ENCODE assay signal across 7 mouse cellular contexts in the genomic region with DNA sequence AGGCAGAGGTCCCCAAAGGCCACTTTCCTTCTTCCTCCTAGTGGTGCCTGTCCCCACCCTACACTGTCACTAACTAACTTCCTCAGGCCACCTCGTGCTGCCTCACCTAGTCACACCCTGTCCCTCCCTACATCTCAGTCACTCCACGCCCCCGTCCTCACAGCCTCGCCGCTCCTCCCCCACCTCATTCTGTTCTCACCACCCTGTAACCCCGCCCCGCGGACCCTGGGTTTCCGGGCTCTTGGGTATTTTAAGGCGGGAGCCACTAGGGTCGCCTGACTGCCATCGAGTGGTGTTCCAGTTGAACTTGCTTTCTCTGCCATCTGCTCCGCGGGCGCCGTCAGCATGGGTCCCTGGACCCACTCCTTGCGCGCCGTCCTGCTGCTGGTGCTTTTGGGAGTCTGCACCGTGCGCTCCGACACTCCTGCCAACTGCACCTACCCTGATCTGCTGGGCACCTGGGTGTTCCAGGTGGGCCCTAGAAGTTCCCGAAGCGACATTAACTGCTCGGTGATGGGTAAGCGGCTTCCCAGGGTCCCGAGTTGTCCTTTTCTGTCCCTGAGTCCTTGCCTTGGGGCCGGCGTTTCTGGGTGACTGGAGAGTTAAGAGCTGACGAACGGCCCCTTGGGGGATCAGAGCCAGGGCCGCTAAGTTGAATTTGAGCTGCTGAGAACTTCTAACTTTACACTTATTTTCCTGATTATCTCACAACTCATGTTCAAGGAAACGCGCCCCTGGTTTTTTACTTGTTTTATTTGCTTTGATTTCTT. TPM values are rescaled to one million over a fixed set of nuclear protein-coding genes. Genes with fewer than 3 reads are reported as not detected.
DNase-seq lines count a peak whose midpoint lies in the region; ATAC-seq and TF ChIP-seq lines count a peak whose summit lies in the region.

A gene (plus strand): TSS at position 228 of the 770 bp plus-strand sequence.

- DNase-seq in adrenal gland, postnatal 36 days = peak; percentile 40 to 74
- DNase-seq in embryonic facial prominence, embryonic 14.5 days (ENCODE audit: low spot score) = peak; percentile 88
- DNase-seq in heart, adult 2 months = peak; percentile 80 to 90
- DNase-seq in kidney, adult 8-10 months = peak; percentile 72 to 74
- peak; percentile 71 for DNase-seq in midbrain, embryonic 14.5 days
- DNase-seq in spleen, adult 18-20 months = peak; percentile 95 to 97

- 0 out of 2 replicates have a peak, but pooled peaks cover 4% of the 10 kb centered on the region for H3K36me3 ChIP-seq in embryonic facial prominence, embryonic 14.5 days (ENCODE audit: control insufficient read depth, insufficient read depth, low read length)
- H3K36me3 ChIP-seq in heart, adult 2 months (ENCODE audit: control insufficient read depth, insufficient read depth, low read length) = peaks cover 1% of the 10 kb centered on the region; the same call in 1 of the 2 replicates
- no peaks in the 10 kb centered on the region for H3K36me3 ChIP-seq in limb, embryonic 12.5 days
- no peaks in the 10 kb centered on the region for H3K36me3 ChIP-seq in midbrain, embryonic 14.5 days (ENCODE audit: control insufficient read depth, insufficient read depth, low read length)

- H3K9ac ChIP-seq in embryonic facial prominence, embryonic 14.5 days (ENCODE audit: low read depth, low read length) = peak within 1 kb of the TSS; percentile 70
- peak within 1 kb of the TSS; percentile 80 for H3K9ac ChIP-seq in heart, adult 2 months (ENCODE audit: low read depth, low read length)
- peak within 1 kb of the TSS; percentile 67 for H3K9ac ChIP-seq in limb, embryonic 12.5 days (replicated peaks)
- H3K9ac ChIP-seq in midbrain, embryonic 14.5 days (replicated peaks; ENCODE audit: low read length) = peak within 1 kb of the TSS; percentile 50

- no peaks in the 10 kb centered on the region for H3K9me3 ChIP-seq in embryonic facial prominence, embryonic 14.5 days (ENCODE audit: control insufficient read depth, low read length)
- H3K9me3 ChIP-seq in limb, embryonic 12.5 days = no peaks in the 10 kb centered on the region
- no peaks in the 10 kb centered on the region for H3K9me3 ChIP-seq in midbrain, embryonic 14.5 days (ENCODE audit: control insufficient read depth, low read length)

- H3K4me1 ChIP-seq in embryonic facial prominence, embryonic 14.5 days (ENCODE audit: control insufficient read depth, insufficient read depth, low read length) = no peaks in the 10 kb centered on the region
- H3K4me1 ChIP-seq in heart, adult 2 months (ENCODE audit: control insufficient read depth, insufficient read depth, low read length) = peaks cover 2% of the 10 kb centered on the region
- 0 out of 2 replicates have a peak, but pooled peaks cover 5% of the 10 kb centered on the region for H3K4me1 ChIP-seq in limb, embryonic 12.5 days (replicated peaks)
- peaks cover 8% of the 10 kb centered on the region; the same call in 1 of the 2 replicates for H3K4me1 ChIP-seq in midbrain, embryonic 14.5 days (ENCODE audit: control insufficient read depth, insufficient read depth, low read length)

- H3K79me2 ChIP-seq in heart, adult 2 months (replicated peaks; ENCODE audit: control insufficient read depth, insufficient read depth, low read length) = no peaks in the 10 kb centered on the region

- no peaks in the 10 kb centered on the region for H3K27me3 ChIP-seq in embryonic facial prominence, embryonic 14.5 days (replicated peaks; ENCODE audit: control insufficient read depth, insufficient read depth, low read length)
- H3K27me3 ChIP-seq in heart, adult 2 months (ENCODE audit: control insufficient read depth, insufficient read depth, low read length) = no peaks in the 10 kb centered on the region
- 0 out of 2 replicates have a peak, but pooled peaks cover 3% of the 10 kb centered on the region for H3K27me3 ChIP-seq in limb, embryonic 12.5 days
- H3K27me3 ChIP-seq in midbrain, embryonic 14.5 days (ENCODE audit: control insufficient read depth, insufficient read depth, low read length) = no peaks in the 10 kb centered on the region

- peak within 1 kb of the TSS; percentile 57 for H3K4me3 ChIP-seq in embryonic facial prominence, embryonic 14.5 days (ENCODE audit: low read depth, low read length)
- H3K4me3 ChIP-seq in heart, adult 2 months = peak within 1 kb of the TSS; percentile 63
- peak within 1 kb of the TSS; percentile 56 for H3K4me3 ChIP-seq in limb, embryonic 12.5 days (replicated peaks)
- H3K4me3 ChIP-seq in midbrain, embryonic 14.5 days (replicated peaks; ENCODE audit: low read depth, low read length) = peak within 1 kb of the TSS; percentile 41

- intact Hi-C loops in heart, adult 2 months (cut with DNase I) = no loop called here

- ATAC-seq in embryonic facial prominence, embryonic 14.5 days (ENCODE audit: low read depth) = peak; percentile 94
- peak; percentile 86 for ATAC-seq in limb, embryonic 12.5 days (ENCODE audit: insufficient number of reproducible peaks, insufficient read depth, low FRiP score, low TSS enrichment, low read depth)
- ATAC-seq in midbrain, embryonic 14.5 days (ENCODE audit: low FRiP score, low TSS enrichment) = peak; percentile 82

- peak within 1 kb of the TSS; percentile 92 for H3K4me2 ChIP-seq in embryonic facial prominence, embryonic 14.5 days (ENCODE audit: low read depth, low read length)
- peak within 1 kb of the TSS; percentile 85 for H3K4me2 ChIP-seq in limb, embryonic 12.5 days
- H3K4me2 ChIP-seq in midbrain, embryonic 14.5 days (ENCODE audit: low read length) = peak within 1 kb of the TSS; percentile 82

- peak; percentile 25; the same call in 1 of the 2 replicates for TF ChIP-seq CTCF in heart, adult 2 months (IDR thresholded peaks at IDR 0.05)

- TF ChIP-seq POLR2A in heart, adult 2 months (IDR thresholded peaks at IDR 0.05; ENCODE audit: insufficient read depth, low read depth, low read length) = peak; percentile 61

- 2% methylated on average over 29 of the region's 34 CpGs for WGBS in embryonic facial prominence, embryonic 14.5 days
- WGBS in heart, adult 2 months = 3% methylated on average over 34 of the region's 34 CpGs
- 2% methylated on average over 34 of the region's 34 CpGs for WGBS in limb, embryonic 12.5 days
- WGBS in midbrain, embryonic 14.5 days = 3% methylated on average over 34 of the region's 34 CpGs

- peak within 1 kb of the TSS; percentile 67; the same call in 1 of the 2 replicates for H3K27ac ChIP-seq in embryonic facial prominence, embryonic 14.5 days (replicated peaks; ENCODE audit: low read depth, low read length)
- peak within 1 kb of the TSS; percentile 75 for H3K27ac ChIP-seq in heart, adult 2 months
- no peak within 1 kb of the TSS; the same call in 1 of the 2 replicates for H3K27ac ChIP-seq in limb, embryonic 12.5 days
- H3K27ac ChIP-seq in midbrain, embryonic 14.5 days (replicated peaks; ENCODE audit: low read depth, low read length) = no peak within 1 kb of the TSS

- peak; percentile 32; the same call in 1 of the 2 replicates for TF ChIP-seq EP300 in heart, adult 2 months (IDR thresholded peaks at IDR 0.05; ENCODE audit: insufficient read depth, low read depth, low read length)

RNA-seq across cellular contexts. Expression of the gene that starts here (rescaled TPM):
- total RNA-seq in adrenal gland, postnatal 36 days (2021) = 10 to 100 TPM; 18.2 to 32.3 TPM
- polyA plus RNA-seq in embryonic facial prominence, embryonic 14.5 days (2014; fragmentation: Nextera tagmentation; extraction: Ambion mirVana) = 60.0 and 64.4 TPM in 2 replicates
- 10 to 100 TPM; 27.5 to 38.5 TPM for total RNA-seq in heart, adult 2 months (2021)
- 14.2 and 20.4 TPM in 2 replicates for polyA plus RNA-seq in heart, adult 2 months (2012; rRNA removed)
- polyA plus RNA-seq in limb, embryonic 12.5 days (2016; fragmentation: Nextera tagmentation; extraction: Ambion mirVana) = 36.7 and 40.9 TPM in 2 replicates
- polyA plus RNA-seq in midbrain, embryonic 14.5 days (2014; fragmentation: Nextera tagmentation; extraction: Ambion mirVana) = 5.5 and 18.8 TPM in 2 replicates

Comparison
In these comparisons a context has a peak if more than half of its experiments do, and no peak if none do; other contexts are left out.
1. H3K27ac ChIP-seq: peak in embryonic facial prominence, embryonic 14.5 days (single experiment) and heart, adult 2 months (single experiment); none in limb, embryonic 12.5 days (single experiment) and midbrain, embryonic 14.5 days (single experiment).
2. Peak in every context shown above with its lines, with median percentiles within 50 percentile points of each other: DNase-seq, ATAC-seq, H3K4me2 ChIP-seq, H3K4me3 ChIP-seq and H3K9ac ChIP-seq.